Mouse (Mus musculus): ENCODE data around the gene Iars. TPM values are rescaled to one million over a fixed set of nuclear protein-coding genes. Genes with fewer than 3 reads are reported as not detected.
"Not testable (repeated sequence)": the region's sequence is repeated elsewhere in the genome, so short reads cannot be mapped to it uniquely, and the experiment has no call there.

The Iars gene
- polyA plus RNA-seq, 1 experiment from 2014 or later, result 66.3 TPM

GRCm38 (mm10) chr13:49741285-49742040 lies 59.6 kb downstream of the Iars start:
- 92% methylated on average over 16 of the region's 16 CpGs for WGBS
- ATAC-seq (ENCODE audit: borderline replicate concordance, extremely low read depth, low FRiP score, low TSS enrichment), result no peak

DNA sequence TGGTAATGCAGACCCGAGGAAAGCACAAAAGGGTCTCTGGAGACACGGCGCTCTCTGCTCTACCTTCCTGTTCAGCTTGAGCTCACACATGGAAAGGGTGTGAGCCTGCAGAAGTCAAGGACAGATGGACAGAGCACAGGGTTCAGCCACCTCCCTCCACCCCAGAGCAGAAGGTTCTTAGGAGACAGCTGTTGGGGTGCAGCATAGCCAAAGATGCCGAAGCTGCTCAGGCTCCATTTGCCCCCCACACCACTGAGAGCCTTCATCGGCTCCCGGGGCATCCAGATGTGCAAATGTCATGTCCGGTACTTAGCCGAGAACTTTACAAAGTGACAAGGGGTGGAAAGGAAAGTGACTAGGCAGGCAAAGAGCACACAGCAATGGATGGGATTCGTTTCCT lies 74.7 kb downstream of the Iars start:
- Histone ChIP-seq H3K9ac (no peak overlapping the region), H3K9me3 (no peaks in the 10 kb centered on the region), H3K4me3 (no peak overlapping the region), H3K27me3 (no peaks in the 10 kb centered on the region), H3K4me1 (no peaks in the 10 kb centered on the region), H3K36me3 (no peaks in the 10 kb centered on the region), H3K27ac (no peak overlapping the region), H3K4me2 (no peak overlapping the region)
- no peak for ATAC-seq (ENCODE audit: borderline replicate concordance, extremely low read depth, low FRiP score, low TSS enrichment)
- WGBS, result 87% methylated on average over 9 of the region's 9 CpGs

More at GRCm38 (mm10) chr13:49741285-49742040, 59.6 kb downstream of the Iars start:
- Histone ChIP-seq H3K4me1 (no peaks in the 10 kb centered on the region), H3K9me3 (no peaks in the 10 kb centered on the region), H3K27ac (no peak overlapping the region), H3K4me2 (no peak overlapping the region), H3K4me3 (no peak overlapping the region), H3K9ac (no peak overlapping the region), H3K27me3 (no peaks in the 10 kb centered on the region), H3K36me3 (no peaks in the 10 kb centered on the region)

DNA sequence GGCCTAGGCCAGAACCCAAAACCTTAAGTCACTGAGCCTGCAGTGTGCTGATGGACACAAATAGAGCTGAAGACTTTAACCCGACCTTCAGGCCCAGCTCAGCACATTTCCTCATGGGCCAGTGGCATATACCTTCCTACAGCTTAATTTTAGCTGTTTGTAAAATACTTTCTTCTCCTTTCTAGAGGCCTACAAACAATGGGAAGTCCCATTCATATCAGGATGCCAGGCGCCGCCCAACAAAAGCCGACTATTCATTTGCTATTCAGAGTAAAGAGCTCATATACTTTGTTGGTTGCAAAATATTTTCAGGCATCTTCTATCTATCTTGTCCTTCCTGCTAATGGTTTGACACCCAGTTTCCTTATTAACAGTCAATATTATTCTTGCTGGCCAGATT lies 76.1 kb downstream of the Iars start:
- H3K27ac ChIP-seq, result no peak overlapping the region
- WGBS, result 82% methylated on average over 4 of the region's 4 CpGs
- no peaks in the 10 kb centered on the region for H3K36me3 ChIP-seq
- H3K27me3 ChIP-seq, result no peaks in the 10 kb centered on the region
- H3K9me3 ChIP-seq, result no peaks in the 10 kb centered on the region
- no peaks in the 10 kb centered on the region for H3K4me1 ChIP-seq
- no peak overlapping the region for H3K4me3 ChIP-seq
- no peak overlapping the region for H3K4me2 ChIP-seq
- H3K9ac ChIP-seq, result no peak overlapping the region
- no peak for ATAC-seq (ENCODE audit: borderline replicate concordance, extremely low read depth, low FRiP score, low TSS enrichment)

DNA sequence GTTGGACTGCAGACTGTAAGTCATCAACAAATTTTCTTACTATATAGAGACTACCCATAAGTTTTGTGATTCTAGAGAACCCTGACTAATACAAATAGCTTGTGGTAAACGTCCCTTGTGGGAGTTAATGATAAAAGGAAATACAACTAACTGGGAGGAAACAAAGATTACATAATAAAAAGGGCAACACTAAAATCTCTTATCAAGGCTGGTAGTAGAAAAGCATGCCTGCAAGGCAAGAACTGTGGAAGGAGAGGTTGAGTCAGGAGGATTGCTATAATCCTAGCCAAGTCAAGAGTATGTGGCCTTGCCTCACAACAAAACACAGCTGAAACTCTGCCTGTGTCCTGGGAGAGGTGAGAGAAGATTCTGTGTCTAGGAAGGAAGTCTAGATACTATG lies 78.8 kb downstream of the Iars start:
- no peaks in the 10 kb centered on the region for H3K4me1 ChIP-seq
- no peak overlapping the region for H3K4me2 ChIP-seq
- H3K27ac ChIP-seq, result no peak overlapping the region
- H3K27me3 ChIP-seq, result no peaks in the 10 kb centered on the region
- WGBS, result 49% methylated on average over 1 of the region's 1 CpGs
- no peaks in the 10 kb centered on the region for H3K9me3 ChIP-seq
- ATAC-seq (ENCODE audit: borderline replicate concordance, extremely low read depth, low FRiP score, low TSS enrichment), result no peak
- H3K9ac ChIP-seq, result no peak overlapping the region
- no peaks in the 10 kb centered on the region for H3K36me3 ChIP-seq
- no peak overlapping the region for H3K4me3 ChIP-seq

- H3K27me3 ChIP-seq, result no peaks in the 10 kb centered on the region
- no peaks in the 10 kb centered on the region for H3K36me3 ChIP-seq
- ATAC-seq (ENCODE audit: borderline replicate concordance, extremely low read depth, low FRiP score, low TSS enrichment), result no peak
- no peak overlapping the region for H3K27ac ChIP-seq
- 85% methylated on average over 14 of the region's 14 CpGs for WGBS
- no peak overlapping the region for H3K4me3 ChIP-seq
- H3K4me2 ChIP-seq, result no peak overlapping the region
- H3K4me1 ChIP-seq, result no peaks in the 10 kb centered on the region
- no peak overlapping the region for H3K9ac ChIP-seq
- H3K9me3 ChIP-seq, result no peaks in the 10 kb centered on the region
Measured at GRCm38 (mm10) chr13:49762208-49762607, 80.3 kb downstream of the Iars start.

DNA sequence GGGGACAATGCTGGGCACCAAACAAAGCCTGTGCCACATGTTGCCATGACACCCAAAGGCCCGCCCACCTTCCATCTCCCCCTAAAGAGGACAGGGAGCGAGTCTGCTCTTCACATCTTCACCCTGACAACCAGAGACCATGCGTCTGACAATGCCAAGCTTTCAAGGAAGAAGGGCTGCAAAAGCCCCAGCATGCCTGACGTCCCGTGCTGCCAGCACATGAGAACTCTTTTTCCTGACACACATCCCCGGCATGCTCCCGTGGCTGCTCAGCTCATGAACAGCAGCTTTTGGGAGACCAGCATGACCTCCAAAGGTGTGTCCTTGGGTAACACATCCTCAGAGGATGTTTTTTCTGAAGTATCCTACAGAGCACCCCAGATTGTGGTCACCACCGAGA lies 83.4 kb downstream of the Iars start:
- Histone ChIP-seq H3K36me3 (no peaks in the 10 kb centered on the region), H3K9me3 (no peaks in the 10 kb centered on the region), H3K27ac (no peak overlapping the region), H3K9ac (no peak overlapping the region), H3K4me3 (no peak overlapping the region), H3K27me3 (no peaks in the 10 kb centered on the region), H3K4me2 (no peak overlapping the region), H3K4me1 (no peaks in the 10 kb centered on the region)
- 84% methylated on average over 8 of the region's 8 CpGs for WGBS
- no peak for ATAC-seq (ENCODE audit: borderline replicate concordance, extremely low read depth, low FRiP score, low TSS enrichment)

- WGBS, result 47% methylated on average over 9 of the region's 9 CpGs
Measured at GRCm38 (mm10) chr13:49766269-49766668, 84.4 kb downstream of the Iars start.

DNA sequence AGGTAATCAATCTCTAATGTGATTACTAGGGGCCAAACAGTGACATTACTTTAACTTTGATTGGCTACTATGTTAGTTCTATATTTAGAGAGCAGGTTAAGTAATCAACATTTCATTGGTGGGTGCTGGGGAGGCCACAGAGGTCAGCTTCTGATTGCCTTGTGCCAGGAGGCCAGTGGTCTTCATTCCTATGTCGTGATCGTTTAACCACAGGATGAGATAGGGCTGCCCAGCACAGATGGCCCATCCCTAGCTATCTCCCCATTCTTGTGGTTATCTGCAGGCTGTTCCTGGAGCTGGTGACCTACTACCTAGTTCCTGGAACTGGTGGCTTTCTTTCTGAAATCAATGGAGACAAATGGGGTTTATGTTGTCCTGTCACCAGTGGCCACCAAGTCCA lies 86.1 kb downstream of the Iars start:
- no peak overlapping the region for H3K9ac ChIP-seq
- H3K4me3 ChIP-seq, result no peak overlapping the region
- no peak for ATAC-seq (ENCODE audit: borderline replicate concordance, extremely low read depth, low FRiP score, low TSS enrichment)
- no peaks in the 10 kb centered on the region for H3K27me3 ChIP-seq
- no peaks in the 10 kb centered on the region for H3K4me1 ChIP-seq
- no peaks in the 10 kb centered on the region for H3K36me3 ChIP-seq
- H3K9me3 ChIP-seq, result no peaks in the 10 kb centered on the region
- WGBS, result 30% methylated on average over 2 of the region's 2 CpGs
- H3K4me2 ChIP-seq, result no peak overlapping the region
- no peak overlapping the region for H3K27ac ChIP-seq

More at GRCm38 (mm10) chr13:49766269-49766668, 84.4 kb downstream of the Iars start:
- H3K9ac ChIP-seq, result no peak overlapping the region
- H3K27ac ChIP-seq, result no peak overlapping the region
- no peaks in the 10 kb centered on the region for H3K27me3 ChIP-seq
- H3K4me3 ChIP-seq, result no peak overlapping the region
- ATAC-seq (ENCODE audit: borderline replicate concordance, extremely low read depth, low FRiP score, low TSS enrichment), result no peak
- H3K9me3 ChIP-seq, result no peaks in the 10 kb centered on the region
- H3K4me1 ChIP-seq, result no peaks in the 10 kb centered on the region
- no peaks in the 10 kb centered on the region for H3K36me3 ChIP-seq
- no peak overlapping the region for H3K4me2 ChIP-seq

DNA sequence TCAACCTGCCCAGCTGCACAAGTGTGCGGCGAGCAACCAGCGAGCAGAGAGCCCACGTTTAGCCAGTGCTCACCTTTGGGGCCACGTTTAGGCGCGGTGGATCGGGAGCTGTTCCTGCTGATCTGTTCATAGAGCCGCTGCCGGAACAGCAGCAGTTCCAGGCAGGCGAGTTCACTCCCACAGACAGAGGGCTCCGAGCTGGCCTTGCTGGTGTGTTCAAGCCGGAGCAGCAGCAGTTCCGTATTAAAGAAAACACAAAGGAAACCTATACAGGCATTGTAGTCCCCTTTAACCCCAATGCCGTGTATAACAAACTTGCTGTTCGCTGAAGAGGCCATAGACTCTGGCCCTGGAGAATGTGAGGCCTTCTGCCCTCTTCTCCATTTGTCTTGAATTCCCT lies 87.2 kb downstream of the Iars start:
- Histone ChIP-seq H3K36me3 (no peaks in the 10 kb centered on the region), H3K9ac (no peak overlapping the region), H3K9me3 (no peaks in the 10 kb centered on the region), H3K4me2 (no peak overlapping the region), H3K27me3 (no peaks in the 10 kb centered on the region), H3K27ac (no peak overlapping the region), H3K4me1 (no peaks in the 10 kb centered on the region), H3K4me3 (no peak overlapping the region)
- 77% methylated on average over 16 of the region's 16 CpGs for WGBS
- no peak for ATAC-seq (ENCODE audit: borderline replicate concordance, extremely low read depth, low FRiP score, low TSS enrichment)

DNA sequence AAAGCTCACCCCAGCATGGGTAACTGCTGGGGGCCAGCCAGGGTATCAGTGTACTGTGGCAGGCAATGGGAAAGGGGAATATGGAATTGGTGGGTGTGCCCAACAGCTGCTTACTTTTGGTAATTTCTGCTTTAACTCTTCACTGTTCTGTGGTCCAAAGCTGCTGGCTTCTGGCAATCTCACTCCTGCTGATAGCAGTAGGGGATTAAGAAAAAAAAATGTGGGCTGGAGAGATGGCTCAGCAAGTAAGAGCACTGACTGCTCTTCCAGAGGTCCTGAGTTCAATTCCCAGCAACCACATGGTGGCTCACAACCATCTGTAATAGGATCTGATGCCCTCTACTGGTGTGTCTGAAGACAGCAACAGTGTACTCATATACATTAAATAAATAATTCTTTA lies 89.6 kb downstream of the Iars start:
- ATAC-seq (ENCODE audit: borderline replicate concordance, extremely low read depth, low FRiP score, low TSS enrichment); H3K9ac ChIP-seq; H3K27ac ChIP-seq; H3K4me2 ChIP-seq; H3K9me3 ChIP-seq; H3K36me3 ChIP-seq; H3K4me3 ChIP-seq; H3K4me1 ChIP-seq; H3K27me3 ChIP-seq: not testable (repeated sequence)

Other genes starting within 250 kb of the Iars start
- gene Tes3-ps, start 188.8 kb upstream of the Iars start, polyA plus RNA-seq (2015; fragmentation: Nextera tagmentation; extraction: Ambion mirVana), result 0.94 and 1.4 TPM in 2 replicates
- 1.3 and 1.6 TPM in 2 replicates for gene Ecm2, start 177.3 kb upstream of the Iars start, polyA plus RNA-seq (2015; fragmentation: Nextera tagmentation; extraction: Ambion mirVana)
- 30.6 and 32.0 TPM in 2 replicates for gene Aspn, start 137.7 kb upstream of the Iars start, polyA plus RNA-seq (2015; fragmentation: Nextera tagmentation; extraction: Ambion mirVana)
- 0.92 and 1.1 TPM in 2 replicates for gene Omd, start 99.6 kb upstream of the Iars start, polyA plus RNA-seq (2015; fragmentation: Nextera tagmentation; extraction: Ambion mirVana)
- gene Ogn, start 74.1 kb upstream of the Iars start, polyA plus RNA-seq (2015; fragmentation: Nextera tagmentation; extraction: Ambion mirVana), result 99.5 and 108 TPM in 2 replicates
- gene Cenpp, start 29.3 kb upstream of the Iars start, polyA plus RNA-seq (2015; fragmentation: Nextera tagmentation; extraction: Ambion mirVana), result 32.0 and 36.2 TPM in 2 replicates
- gene Nol8, start 29.0 kb upstream of the Iars start, polyA plus RNA-seq (2015; fragmentation: Nextera tagmentation; extraction: Ambion mirVana), result 12.5 and 14.2 TPM in 2 replicates
- not detected in 2 replicates for gene Gm30302, start 116.9 kb downstream of the Iars start, polyA plus RNA-seq (2015; fragmentation: Nextera tagmentation; extraction: Ambion mirVana)